Mouse (Mus musculus): ENCODE results near the gene Clspn. TPM values are rescaled to one million over a fixed set of nuclear protein-coding genes. Genes with fewer than 3 reads are reported as not detected.

Gene Clspn
- polyA plus RNA-seq, 1 experiment from 2014 or later = 52.9 TPM

DNA sequence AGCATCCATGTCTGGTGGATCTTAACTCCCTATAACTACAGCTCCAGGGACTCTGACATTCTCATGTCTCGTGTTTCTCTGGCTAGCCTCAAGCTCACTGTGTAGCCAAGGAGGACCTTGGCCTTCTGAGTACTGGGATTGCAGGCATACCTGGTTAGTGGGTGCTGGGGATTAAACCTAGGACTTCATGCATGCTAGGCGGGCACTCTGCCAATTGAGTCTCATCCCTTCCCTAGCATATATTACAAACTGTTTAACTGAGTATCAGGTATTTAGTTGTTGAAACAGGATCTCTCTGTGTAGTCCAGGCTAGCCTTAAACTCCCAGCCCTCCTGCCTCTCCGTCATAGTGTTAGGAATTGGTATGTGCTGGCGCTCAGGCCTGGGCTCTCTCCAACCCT lies 10.5 kb downstream of the Clspn start:
- no peak overlapping the region for H3K4me2 ChIP-seq
- no peaks in the 10 kb centered on the region for H3K4me1 ChIP-seq (replicated peaks)
- H3K4me3 ChIP-seq (replicated peaks) = no peak overlapping the region
- 96% methylated on average over 4 of the region's 4 CpGs for WGBS
- H3K36me3 ChIP-seq = peaks cover 83% of the 10 kb centered on the region
- H3K27ac ChIP-seq = no peak overlapping the region
- no peak for ATAC-seq (ENCODE audit: insufficient number of reproducible peaks, insufficient read depth, low FRiP score, low TSS enrichment, low read depth)
- no peak overlapping the region for H3K9ac ChIP-seq (replicated peaks)
- H3K27me3 ChIP-seq = no peaks in the 10 kb centered on the region
- H3K9me3 ChIP-seq = no peaks in the 10 kb centered on the region

DNA sequence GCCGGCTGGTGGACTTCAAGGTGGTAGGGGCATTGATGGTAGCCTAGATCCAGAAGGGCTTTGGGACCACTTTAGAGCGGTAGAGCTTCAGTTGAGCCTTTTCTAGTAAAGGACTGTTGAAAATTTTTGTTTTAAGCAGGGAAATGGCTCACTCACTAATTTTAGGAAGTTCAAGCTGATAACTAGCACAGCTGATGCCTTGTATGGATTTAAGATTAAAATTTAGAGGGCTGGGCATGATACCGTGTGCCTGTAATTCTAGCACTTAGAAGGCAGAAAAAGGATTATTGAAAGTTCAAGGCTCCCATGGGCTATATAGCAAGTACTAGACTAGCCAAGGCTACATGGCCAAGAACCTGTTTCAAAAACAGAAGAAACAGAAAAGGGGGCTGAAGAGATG lies 13.0 kb downstream of the Clspn start:
- WGBS = 95% methylated on average over 3 of the region's 3 CpGs
- H3K4me3 ChIP-seq (replicated peaks) = no peak overlapping the region
- no peaks in the 10 kb centered on the region for H3K4me1 ChIP-seq (replicated peaks)
- peaks cover 91% of the 10 kb centered on the region for H3K36me3 ChIP-seq
- no peak overlapping the region for H3K27ac ChIP-seq
- no peaks in the 10 kb centered on the region for H3K27me3 ChIP-seq
- H3K9me3 ChIP-seq = peaks cover 7% of the 10 kb centered on the region; the same call in 1 of the 2 replicates
- H3K4me2 ChIP-seq = no peak overlapping the region
- no peak overlapping the region for H3K9ac ChIP-seq (replicated peaks)
- no peak for ATAC-seq (ENCODE audit: insufficient number of reproducible peaks, insufficient read depth, low FRiP score, low TSS enrichment, low read depth)

DNA sequence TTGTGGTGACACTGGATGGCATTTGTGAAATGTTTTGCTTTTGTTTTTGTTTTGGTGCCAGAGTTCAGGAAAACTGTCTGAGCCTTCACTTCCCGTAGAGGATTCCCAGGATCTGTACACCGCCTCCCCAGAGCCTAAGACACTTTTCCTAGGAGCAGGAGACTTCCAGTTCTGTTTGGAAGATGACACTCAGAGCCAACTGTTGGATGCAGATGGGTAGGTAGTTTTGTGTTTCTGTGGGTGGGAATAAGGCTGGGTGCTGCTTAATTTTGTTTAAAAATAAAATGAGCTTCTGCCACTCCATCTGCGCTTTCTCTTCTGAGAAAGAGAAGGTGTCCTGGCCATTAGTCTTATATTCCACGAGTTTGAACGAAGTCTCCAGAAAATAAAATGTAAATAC lies 19.5 kb downstream of the Clspn start:
- WGBS = 96% methylated on average over 5 of the region's 5 CpGs
- H3K9me3 ChIP-seq = peaks cover 7% of the 10 kb centered on the region; the same call in 1 of the 2 replicates
- no peak for ATAC-seq (ENCODE audit: insufficient number of reproducible peaks, insufficient read depth, low FRiP score, low TSS enrichment, low read depth)
- no peaks in the 10 kb centered on the region for H3K4me1 ChIP-seq (replicated peaks)
- H3K9ac ChIP-seq (replicated peaks) = no peak overlapping the region
- H3K27me3 ChIP-seq = no peaks in the 10 kb centered on the region
- H3K27ac ChIP-seq = no peak overlapping the region
- no peak overlapping the region for H3K4me3 ChIP-seq (replicated peaks)
- H3K4me2 ChIP-seq = no peak overlapping the region
- peaks cover 100% of the 10 kb centered on the region for H3K36me3 ChIP-seq

DNA sequence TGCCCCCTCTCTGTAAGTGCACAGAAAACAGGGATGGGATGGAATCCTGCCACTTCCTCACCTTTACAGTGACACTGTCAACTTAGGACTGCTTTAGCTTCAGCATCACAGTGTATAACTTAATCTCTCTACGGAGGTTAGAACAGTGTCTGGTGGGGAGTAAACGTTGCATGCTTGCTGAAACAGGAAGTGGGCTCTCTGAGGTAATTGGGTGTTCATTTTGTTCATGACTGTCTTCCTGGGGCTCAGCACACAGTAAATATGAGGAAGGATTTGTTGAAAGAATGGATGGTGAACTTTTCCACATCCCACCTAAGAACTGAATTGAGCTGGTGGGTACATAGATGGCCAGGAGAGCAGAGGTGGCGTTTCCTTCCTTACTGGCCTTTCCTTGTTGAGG lies 21.2 kb downstream of the Clspn start:
- Histone ChIP-seq H3K4me1 (replicated peaks) (no peaks in the 10 kb centered on the region), H3K4me2 (no peak overlapping the region), H3K9ac (replicated peaks) (no peak overlapping the region), H3K4me3 (replicated peaks) (no peak overlapping the region), H3K36me3 (peaks cover 98% of the 10 kb centered on the region), H3K27ac (no peak overlapping the region), H3K27me3 (no peaks in the 10 kb centered on the region), H3K9me3 (peaks cover 7% of the 10 kb centered on the region; the same call in 1 of the 2 replicates)
- ATAC-seq (ENCODE audit: insufficient number of reproducible peaks, insufficient read depth, low FRiP score, low TSS enrichment, low read depth) = no peak
- 89% methylated on average over 3 of the region's 3 CpGs for WGBS

DNA sequence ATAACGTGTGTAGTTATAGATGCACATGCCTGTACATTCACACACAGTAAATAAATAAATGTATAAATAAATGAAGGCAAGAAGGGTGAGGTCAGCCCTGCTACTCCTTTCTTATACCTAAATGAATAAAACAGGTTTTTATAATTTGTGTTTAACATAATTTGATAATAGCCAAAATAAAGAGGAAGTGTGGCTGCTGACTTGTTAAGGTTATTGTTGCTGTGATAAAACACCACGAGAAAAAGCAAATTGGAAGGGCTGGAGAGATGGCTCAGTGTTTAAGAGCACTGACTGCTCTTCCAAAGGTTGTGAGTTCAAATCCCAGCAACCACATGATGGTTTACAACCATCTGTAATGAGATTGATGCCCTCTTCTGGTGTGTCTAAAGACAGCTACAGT lies 22.3 kb downstream of the Clspn start:
- 78% methylated on average over 2 of the region's 2 CpGs for WGBS
- Histone ChIP-seq H3K27me3 (no peaks in the 10 kb centered on the region), H3K4me1 (replicated peaks) (no peaks in the 10 kb centered on the region), H3K4me2 (no peak overlapping the region), H3K27ac (no peak overlapping the region), H3K36me3 (peaks cover 96% of the 10 kb centered on the region), H3K9me3 (0 out of 2 replicates have a peak, but pooled peaks cover 2% of the 10 kb centered on the region), H3K4me3 (replicated peaks) (no peak overlapping the region), H3K9ac (replicated peaks) (no peak overlapping the region)
- no peak for ATAC-seq (ENCODE audit: insufficient number of reproducible peaks, insufficient read depth, low FRiP score, low TSS enrichment, low read depth)

DNA sequence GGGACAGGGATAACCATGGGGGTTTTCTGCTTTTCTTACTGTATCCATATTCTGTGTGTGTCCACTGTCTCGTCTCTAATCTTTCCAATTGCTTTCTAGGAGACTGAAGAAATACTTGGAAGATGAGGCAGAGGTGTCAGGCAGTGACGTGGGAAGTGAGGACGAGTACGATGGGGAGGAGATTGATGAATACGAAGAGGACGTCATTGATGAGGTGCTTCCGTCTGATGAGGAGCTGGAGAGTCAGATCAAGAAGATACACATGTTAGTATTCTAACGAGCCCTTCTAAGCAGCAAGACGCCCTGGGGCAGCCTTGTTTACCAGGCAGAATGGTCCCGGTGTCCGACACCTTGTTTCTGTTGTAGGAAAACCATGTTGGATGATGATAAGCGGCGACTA lies 29.0 kb downstream of the Clspn start:
- no peaks in the 10 kb centered on the region for H3K27me3 ChIP-seq
- H3K4me2 ChIP-seq = no peak overlapping the region
- H3K27ac ChIP-seq = no peak overlapping the region
- no peaks in the 10 kb centered on the region for H3K4me1 ChIP-seq (replicated peaks)
- no peak for ATAC-seq (ENCODE audit: insufficient number of reproducible peaks, insufficient read depth, low FRiP score, low TSS enrichment, low read depth)
- no peaks in the 10 kb centered on the region for H3K9me3 ChIP-seq
- H3K36me3 ChIP-seq = peaks cover 87% of the 10 kb centered on the region
- no peak overlapping the region for H3K4me3 ChIP-seq (replicated peaks)
- 93% methylated on average over 13 of the region's 13 CpGs for WGBS
- no peak overlapping the region for H3K9ac ChIP-seq (replicated peaks)

DNA sequence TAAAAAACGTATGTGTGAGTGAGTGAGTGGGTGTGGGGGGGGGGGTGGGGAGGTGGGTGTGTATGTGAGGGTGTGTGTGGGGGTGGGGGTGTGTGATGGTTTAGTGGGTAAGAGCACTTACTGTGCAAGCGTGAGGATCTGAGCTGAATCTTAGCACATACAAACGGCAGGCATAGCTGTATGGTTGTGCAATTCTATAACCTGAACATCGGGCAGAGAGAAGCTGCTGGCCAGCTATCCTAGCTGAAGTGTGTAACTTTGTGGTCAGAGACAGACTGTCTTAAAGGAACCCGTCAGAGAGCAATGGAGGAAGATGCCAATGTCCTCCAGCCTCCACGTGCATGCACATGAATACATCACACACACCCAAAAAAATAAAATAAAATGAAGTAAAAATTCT lies 35.3 kb downstream of the Clspn start:
- Histone ChIP-seq H3K4me3 (replicated peaks) (no peak overlapping the region), H3K27me3 (no peaks in the 10 kb centered on the region), H3K9me3 (no peaks in the 10 kb centered on the region), H3K4me2 (no peak overlapping the region), H3K27ac (no peak overlapping the region), H3K36me3 (peaks cover 71% of the 10 kb centered on the region), H3K4me1 (replicated peaks) (no peaks in the 10 kb centered on the region), H3K9ac (replicated peaks) (no peak overlapping the region)
- WGBS = 94% methylated on average over 6 of the region's 6 CpGs
- ATAC-seq (ENCODE audit: insufficient number of reproducible peaks, insufficient read depth, low FRiP score, low TSS enrichment, low read depth) = no peak

DNA sequence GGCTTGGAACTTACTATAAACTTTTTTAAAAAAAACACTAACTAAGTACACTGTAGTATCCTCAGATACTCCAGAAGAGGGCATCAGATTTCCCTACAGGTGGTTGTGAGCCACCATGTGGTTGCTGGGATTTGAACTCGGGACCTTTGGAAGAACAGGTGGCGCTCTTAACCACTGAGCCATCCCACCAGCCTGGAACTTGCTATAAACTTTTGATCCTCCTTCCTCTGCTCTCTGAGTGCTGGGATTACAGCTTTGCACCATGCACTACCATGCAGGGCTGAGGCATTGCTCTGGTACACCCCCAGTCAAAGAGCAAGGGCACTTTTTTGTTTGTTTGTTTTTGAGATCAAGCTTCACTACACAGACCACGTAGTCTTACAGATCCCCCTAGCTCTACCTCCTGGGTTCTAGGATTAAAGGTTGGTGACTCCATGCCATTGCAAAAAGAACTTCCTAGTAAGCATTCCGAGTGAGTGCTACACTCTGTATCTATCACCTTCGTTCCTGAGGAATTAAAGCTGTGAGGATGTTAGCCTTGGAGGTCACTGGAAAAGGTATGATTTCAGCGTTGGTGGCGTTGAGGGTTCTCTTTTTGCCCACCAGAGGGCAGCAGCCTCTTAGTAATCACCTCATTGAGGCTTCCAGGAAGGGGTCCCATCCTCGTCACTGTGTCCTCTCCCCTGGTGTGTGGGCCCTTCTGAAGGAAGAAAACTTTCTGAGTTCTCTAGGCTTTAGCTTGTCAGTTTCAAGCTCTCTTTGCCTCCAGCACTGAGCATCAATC lies 43.4 kb downstream of the Clspn start:
- H3K4me1 ChIP-seq (replicated peaks) = peaks cover 10% of the 10 kb centered on the region
- H3K4me3 ChIP-seq (replicated peaks) = no peak overlapping the region
- no peaks in the 10 kb centered on the region for H3K27me3 ChIP-seq
- H3K4me2 ChIP-seq = no peak overlapping the region
- H3K9ac ChIP-seq (replicated peaks) = no peak overlapping the region
- no peaks in the 10 kb centered on the region for H3K36me3 ChIP-seq
- no peak overlapping the region for H3K27ac ChIP-seq
- H3K9me3 ChIP-seq = no peaks in the 10 kb centered on the region
- no peak for ATAC-seq (ENCODE audit: insufficient number of reproducible peaks, insufficient read depth, low FRiP score, low TSS enrichment, low read depth)
- WGBS = 34% methylated on average over 8 of the region's 8 CpGs

DNA sequence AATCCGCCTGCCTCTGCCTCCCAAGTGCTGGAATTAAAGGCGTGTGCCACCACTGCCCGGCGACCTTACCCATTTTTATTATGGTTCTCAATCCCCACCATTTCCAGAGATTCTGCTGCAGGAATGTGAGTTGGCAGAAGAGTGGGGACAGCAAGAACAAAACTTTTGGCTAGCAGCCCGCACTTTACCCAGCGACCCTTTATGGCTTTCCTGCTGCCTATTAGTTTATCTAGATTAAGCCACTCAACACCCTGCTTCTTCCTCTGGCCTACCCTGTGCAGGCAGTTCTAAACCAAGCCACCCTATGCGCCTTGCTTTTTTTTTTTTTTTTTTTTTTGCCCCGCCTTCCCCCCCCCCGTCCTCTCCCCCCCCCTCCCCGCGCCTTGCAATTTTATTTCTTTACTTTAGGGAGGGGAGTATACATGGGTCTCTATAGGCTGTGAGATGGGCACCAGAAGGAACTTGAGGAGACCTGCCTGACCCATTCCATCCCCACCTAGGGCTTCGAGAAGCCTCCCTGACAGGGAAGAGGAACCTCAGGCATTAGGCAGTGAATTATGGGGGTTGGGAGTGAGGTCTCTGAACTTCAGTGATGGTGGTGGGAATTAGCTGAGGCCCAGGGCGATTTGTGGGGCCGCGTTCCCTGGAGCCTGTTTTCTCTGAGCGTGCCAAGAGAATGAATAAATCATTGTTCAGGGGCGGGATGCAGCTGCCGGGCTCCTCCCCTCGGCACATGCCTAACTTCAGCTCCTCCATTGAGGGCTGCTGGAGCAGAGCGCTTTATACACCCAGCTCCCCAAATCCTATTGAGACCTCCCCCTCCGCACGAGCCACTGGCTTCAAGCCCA lies 45.1 kb downstream of the Clspn start:
- H3K27ac ChIP-seq = peak overlapping the region; percentile 20
- no peaks in the 10 kb centered on the region for H3K27me3 ChIP-seq

DNA sequence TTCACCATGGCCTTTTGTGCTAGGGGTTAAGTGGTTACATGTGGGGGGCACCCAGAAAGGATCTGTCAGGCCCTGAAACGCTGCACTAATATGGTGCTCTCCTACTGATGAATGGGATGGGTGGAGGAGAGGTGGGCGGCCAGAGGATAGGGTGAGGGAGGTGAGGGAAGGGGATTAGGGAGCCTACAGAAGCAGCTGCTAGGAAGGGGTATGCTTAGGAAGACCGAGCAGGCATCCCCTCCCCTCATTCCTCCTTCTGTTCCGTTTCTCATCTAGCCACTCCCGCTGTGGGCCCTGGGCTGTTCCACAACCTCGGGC lies 45.7 kb downstream of the Clspn start:
- Histone ChIP-seq H3K9ac (replicated peaks) (no peak overlapping the region; the same call in 1 of the 2 replicates), H3K9me3 (no peaks in the 10 kb centered on the region), H3K4me2 (peak overlapping the region; percentile 53), H3K27ac (peak overlapping the region; percentile 20), H3K27me3 (no peaks in the 10 kb centered on the region), H3K4me1 (replicated peaks) (peaks cover 10% of the 10 kb centered on the region), H3K36me3 (no peaks in the 10 kb centered on the region), H3K4me3 (replicated peaks) (peak overlapping the region; percentile 21)
- ATAC-seq (ENCODE audit: insufficient number of reproducible peaks, insufficient read depth, low FRiP score, low TSS enrichment, low read depth) = peak; percentile 65
- WGBS = 6% methylated on average over 6 of the region's 6 CpGs

More for the DNA sequence above, 45.1 kb downstream of the Clspn start:
- WGBS = 23% methylated on average over 21 of the region's 22 CpGs
- H3K9ac ChIP-seq (replicated peaks) = no peak overlapping the region; the same call in 1 of the 2 replicates
- H3K4me2 ChIP-seq = peak overlapping the region; percentile 53
- peak overlapping the region; percentile 21 for H3K4me3 ChIP-seq (replicated peaks)
- H3K4me1 ChIP-seq (replicated peaks) = peaks cover 10% of the 10 kb centered on the region
- ATAC-seq (ENCODE audit: insufficient number of reproducible peaks, insufficient read depth, low FRiP score, low TSS enrichment, low read depth) = peak; percentile 77
- no peaks in the 10 kb centered on the region for H3K36me3 ChIP-seq
- H3K9me3 ChIP-seq = no peaks in the 10 kb centered on the region

DNA sequence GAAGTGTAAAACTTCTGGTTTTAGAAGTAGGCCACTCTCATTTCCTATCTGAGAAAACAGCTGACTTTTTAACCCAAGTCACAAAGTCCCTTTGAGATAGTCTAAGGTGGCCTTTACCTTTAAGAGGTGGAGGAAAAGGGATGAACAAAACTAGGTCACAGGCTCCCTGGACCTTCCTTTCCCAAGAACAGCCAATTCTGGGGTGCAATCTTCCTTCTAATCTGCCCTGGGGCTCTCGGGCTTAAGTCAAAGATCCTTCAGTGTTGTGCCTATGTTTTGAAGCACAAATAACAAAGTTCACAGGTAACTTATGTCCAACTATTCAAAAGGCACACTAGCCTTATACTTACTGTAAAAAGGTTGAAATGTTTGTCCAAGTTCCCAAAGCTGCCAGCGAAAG lies 47.4 kb downstream of the Clspn start:
- Histone ChIP-seq H3K4me3 (replicated peaks) (no peak overlapping the region), H3K4me1 (replicated peaks) (peaks cover 10% of the 10 kb centered on the region), H3K9me3 (no peaks in the 10 kb centered on the region), H3K27ac (no peak overlapping the region), H3K4me2 (no peak overlapping the region), H3K36me3 (no peaks in the 10 kb centered on the region), H3K9ac (replicated peaks) (no peak overlapping the region), H3K27me3 (no peaks in the 10 kb centered on the region)
- WGBS = 85% methylated on average over 2 of the region's 2 CpGs
- no peak for ATAC-seq (ENCODE audit: insufficient number of reproducible peaks, insufficient read depth, low FRiP score, low TSS enrichment, low read depth)

Data from limb, embryonic 12.5 days (tissue).